Mouse (Mus musculus) cerebellum, adult 2 months (tissue): ENCODE results near the gene D330020A13Rik.

Source experiments
- CTCF ChIP-seq: fragments of 200-500 bp; IDR thresholded peaks from 2 replicates; pipeline ENCODE4 v1.5.1; 2011; ENCODE audit warnings: low read depth, mild to moderate bottlenecking, control low read depth, low read length, moderate library complexity, borderline replicate concordance; ENCODE audit not compliant: insufficient read depth
- POLR2A ChIP-seq: fragments of 200-500 bp; IDR thresholded peaks from 2 replicates; pipeline ENCODE4 v1.6.1; 2011; ENCODE audit warnings: low read length, control low read depth, borderline replicate concordance; ENCODE audit not compliant: insufficient read depth

DNA sequence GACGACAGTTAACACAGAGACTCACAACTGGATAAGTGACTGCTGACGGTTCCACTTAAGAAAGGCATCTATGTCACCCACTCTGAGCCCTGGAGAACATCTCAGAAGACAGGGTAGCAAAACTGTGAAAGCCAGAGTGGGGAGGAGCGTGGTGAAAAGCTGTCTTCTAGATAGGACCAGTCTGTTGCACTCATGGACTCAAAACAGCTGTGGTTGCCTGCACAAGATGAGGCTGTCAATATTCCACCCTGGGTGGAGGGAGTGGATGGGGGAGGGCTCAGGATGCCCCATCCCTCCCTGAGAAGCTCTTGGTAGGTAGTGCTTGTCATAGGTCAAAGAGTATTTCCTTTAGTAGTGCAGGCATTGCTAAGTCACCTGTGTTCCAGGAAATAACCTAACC is 15.6 kb downstream of the D330020A13Rik start:
- TF ChIP-seq CTCF: no peak
- TF ChIP-seq POLR2A: no peak
